Mouse (Mus musculus): Measurements from ENCODE around the gene Gnptab. TPM values are rescaled to one million over a fixed set of nuclear protein-coding genes. Genes with fewer than 3 reads are reported as not detected.

Gene Gnptab
- polyA plus RNA-seq, 1 experiment from 2014 or later = 9.8 TPM

DNA sequence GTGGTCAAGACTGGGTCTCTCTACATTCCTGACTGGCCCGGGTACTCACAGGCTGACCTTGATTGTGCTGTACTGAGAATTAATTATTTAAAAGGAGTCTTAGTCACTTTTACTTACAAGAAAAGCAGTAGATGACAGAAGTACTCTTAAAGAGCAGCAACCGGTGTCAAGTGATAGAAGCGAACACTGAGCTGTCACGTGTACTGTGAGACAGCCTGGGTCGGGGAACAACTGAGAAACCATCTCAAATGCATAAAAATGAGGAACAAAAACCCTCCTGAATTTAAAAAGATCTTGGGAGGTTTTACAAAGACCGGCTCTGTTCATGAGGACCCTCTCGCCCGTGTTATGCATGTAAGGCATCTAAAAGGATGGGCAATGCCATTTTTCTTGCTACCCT, 113.7 kb downstream of the Gnptab start:
- Histone ChIP-seq H3K27ac (no peak overlapping the region), H3K4me2 (no peak overlapping the region), H3K4me1 (no peaks in the 10 kb centered on the region), H3K9me3 (replicated peaks) (no peaks in the 10 kb centered on the region), H3K4me3 (no peak overlapping the region), H3K36me3 (ENCODE audit: poor library complexity, severe bottlenecking) (no peaks in the 10 kb centered on the region), H3K9ac (no peak overlapping the region), H3K27me3 (no peaks in the 10 kb centered on the region)
- no peak for ATAC-seq
- WGBS = 74% methylated on average over 8 of the region's 8 CpGs

DNA sequence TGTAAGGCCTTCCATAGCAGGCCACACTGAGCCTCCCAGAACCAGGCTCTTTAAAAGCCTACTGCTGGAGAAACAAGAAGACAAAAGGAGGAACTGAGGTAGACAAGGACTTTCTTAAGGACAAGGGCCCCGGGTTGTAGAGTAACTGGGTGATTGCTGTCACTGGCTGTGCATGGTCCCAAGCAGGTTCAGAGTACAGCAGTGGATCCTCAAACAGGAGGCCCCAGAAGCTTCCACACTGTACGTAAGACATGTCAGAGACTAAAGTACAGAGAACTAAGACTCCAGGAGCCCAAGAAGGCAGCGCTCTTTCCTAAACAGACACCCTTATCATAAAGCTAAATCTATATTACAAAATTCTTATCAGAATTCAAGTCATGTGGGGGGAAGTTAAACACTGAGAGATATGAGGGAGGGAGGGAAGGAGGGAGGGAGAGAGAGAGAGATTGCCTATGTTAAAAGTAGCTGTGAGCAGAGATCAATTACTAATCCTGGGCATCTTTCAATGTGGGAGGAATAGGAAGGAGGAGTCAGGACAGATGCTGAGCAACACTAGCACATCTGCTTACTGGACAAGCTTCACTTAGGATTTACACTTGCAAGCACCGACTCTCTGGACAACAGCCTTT, 116.1 kb downstream of the Gnptab start:
- Histone ChIP-seq H3K27ac (no peak overlapping the region), H3K36me3 (ENCODE audit: poor library complexity, severe bottlenecking) (no peaks in the 10 kb centered on the region), H3K9ac (no peak overlapping the region), H3K4me2 (no peak overlapping the region), H3K4me1 (no peaks in the 10 kb centered on the region), H3K27me3 (no peaks in the 10 kb centered on the region), H3K4me3 (no peak overlapping the region), H3K9me3 (replicated peaks) (no peaks in the 10 kb centered on the region)
- no peak for ATAC-seq
- 85% methylated on average over 4 of the region's 4 CpGs for WGBS

Other genes starting within 250 kb of the Gnptab start
- 9.1 and 10.6 TPM in 2 replicates for gene Parpbp, start 232.2 kb upstream of the Gnptab start, polyA plus RNA-seq (2015; fragmentation: Nextera tagmentation; extraction: Ambion mirVana)
- 66.6 and 72.7 TPM in 2 replicates for gene Nup37, start 232.1 kb upstream of the Gnptab start, polyA plus RNA-seq (2015; fragmentation: Nextera tagmentation; extraction: Ambion mirVana)
- 45.1 and 46.8 TPM in 2 replicates for gene Washc3, start 178.0 kb upstream of the Gnptab start, polyA plus RNA-seq (2015; fragmentation: Nextera tagmentation; extraction: Ambion mirVana)
- 0.19 and 0.39 TPM in 2 replicates for gene Dram1, start 52 bp upstream of the Gnptab start, polyA plus RNA-seq (2015; fragmentation: Nextera tagmentation; extraction: Ambion mirVana)
- gene Sycp3, start 80.4 kb downstream of the Gnptab start, polyA plus RNA-seq (2015; fragmentation: Nextera tagmentation; extraction: Ambion mirVana) = not detected in 2 replicates
- 5.2 and 5.7 TPM in 2 replicates for gene Chpt1, start 124.9 kb downstream of the Gnptab start, polyA plus RNA-seq (2015; fragmentation: Nextera tagmentation; extraction: Ambion mirVana)
- 0.22 and 0.76 TPM in 2 replicates for gene Mybpc1, start 226.0 kb downstream of the Gnptab start, polyA plus RNA-seq (2015; fragmentation: Nextera tagmentation; extraction: Ambion mirVana)

All from forebrain, embryonic 13.5 days (tissue).